Mouse (Mus musculus) stomach, embryonic 14.5 days (tissue): Measurements from ENCODE around the gene Cfi. TPM values are rescaled to one million over a fixed set of nuclear protein-coding genes. Genes with fewer than 3 reads are reported as not detected.

Source experiments
- ATAC-seq: fragments of 200-750 bp; cut with Nextera tagmentation; 2 replicates; pipeline ENCODE4 v1.8.0; 2017; ENCODE audit warnings: low read depth, moderate TSS enrichment; ENCODE audit not compliant: insufficient number of reproducible peaks, insufficient read depth, low FRiP score
- H3K27ac ChIP-seq: fragments of 300-500 bp; sonication (generic); 2 replicates; pipeline ENCODE4 v1.5.1; 2014; ENCODE audit warnings: mild to moderate bottlenecking, low read length, moderate library complexity, mixed read lengths
- H3K27me3 ChIP-seq: fragments of 300-500 bp; sonication (generic); 2 replicates; pipeline ENCODE4 v1.6.1; 2014; ENCODE audit warnings: low read length, control low read depth, mixed read lengths; ENCODE audit not compliant: control insufficient read depth, insufficient read depth
- H3K36me3 ChIP-seq: fragments of 300-500 bp; sonication (generic); 2 replicates; pipeline ENCODE4 v1.6.1; 2014; ENCODE audit warnings: mild to moderate bottlenecking, control low read depth, low read length, moderate library complexity, mixed read lengths; ENCODE audit not compliant: control insufficient read depth, insufficient read depth
- H3K4me1 ChIP-seq: fragments of 300-500 bp; sonication (generic); 2 replicates; pipeline ENCODE4 v1.6.1; 2014; ENCODE audit warnings: low read length, control low read depth, mixed read lengths; ENCODE audit not compliant: control insufficient read depth, insufficient read depth
- H3K4me2 ChIP-seq: fragments of 300-500 bp; sonication (generic); replicated peaks from 2 replicates; pipeline ENCODE4 v1.6.1; 2014; ENCODE audit warnings: low read depth, low read length, control low read depth
- H3K4me3 ChIP-seq: fragments of 300-500 bp; sonication (generic); 2 replicates; pipeline ENCODE4 v1.5.1; 2014; ENCODE audit warnings: low read depth, low read length, control low read depth
- H3K9ac ChIP-seq: fragments of 300-500 bp; sonication (generic); replicated peaks from 2 replicates; pipeline ENCODE4 v1.6.1; 2014; ENCODE audit warnings: low read depth, mild to moderate bottlenecking, control low read depth, low read length, moderate library complexity, mixed read lengths
- H3K9me3 ChIP-seq: fragments of 300-500 bp; sonication (generic); 2 replicates; pipeline ENCODE4 v1.6.1; 2016; ENCODE audit warnings: low read depth, low read length, control low read depth; ENCODE audit not compliant: control insufficient read depth
- WGBS: fragments of 180-500 bp; shearing (Covaris S2); extraction: QIAGEN DNeasy Blood & Tissue Kit; methylation state at CpG from one replicate; pipeline ENCODE4 v1.1.7; 2014; 5-methylcytosine and 5-hydroxymethylcytosine counted together
- polyA plus RNA-seq: library from polyadenylated mRNA; unstranded; fragments of >200 nt; fragmentation: Nextera tagmentation; extraction: Ambion mirVana; gene quantifications from 2 replicates; pipeline ENCODE4 v1.2.1, GENCODE M21; 2014

Gene Cfi
- polyA plus RNA-seq, 1 experiment from 2014 or later, result 67.4 TPM

DNA sequence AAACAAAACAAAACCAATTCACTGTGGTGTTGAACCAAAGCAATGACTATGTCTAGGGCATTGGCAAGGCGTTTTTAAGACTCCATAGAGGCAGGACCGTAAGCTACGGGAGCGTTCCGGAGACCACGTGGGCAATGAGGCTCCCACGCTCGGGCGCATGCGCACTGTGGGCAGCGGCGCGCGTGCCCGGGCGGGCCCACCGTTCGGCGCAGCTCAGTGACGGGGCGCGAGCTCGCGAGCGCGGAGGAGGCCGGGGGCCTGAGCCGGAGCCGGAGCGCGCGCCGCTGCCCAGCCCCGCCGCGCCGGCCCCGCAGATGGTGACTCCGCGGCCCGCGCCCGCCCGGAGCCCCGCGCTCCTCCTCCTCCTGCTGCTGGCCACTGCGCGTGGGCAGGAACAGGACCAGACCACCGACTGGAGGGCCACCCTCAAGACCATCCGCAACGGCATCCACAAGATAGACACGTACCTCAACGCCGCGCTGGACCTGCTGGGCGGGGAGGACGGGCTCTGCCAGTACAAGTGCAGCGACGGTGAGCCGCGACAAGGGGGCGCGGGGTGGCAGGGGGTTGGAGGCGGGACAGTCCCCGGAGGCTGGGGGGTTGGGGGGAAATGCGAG is 42.8 kb downstream of the Cfi start, which contains the start of gene Pla2g12a:
Pla2g12a (plus strand) TSS at position 202 of the 617 bp plus-strand sequence.
- under 1% methylated on average over 52 of the region's 66 CpGs for WGBS
- ATAC-seq, result peak; percentile 90
- Histone ChIP-seq H3K9me3 (no peaks in the 10 kb centered on the region), H3K4me1 (no peaks in the 10 kb centered on the region), H3K4me3 (peak within 1 kb of the TSS; percentile 56), H3K9ac (peak within 1 kb of the TSS; percentile 53; the same call in 1 of the 2 replicates), H3K27ac (peak within 1 kb of the TSS; percentile 56; the same call in 1 of the 2 replicates), H3K36me3 (no peaks in the 10 kb centered on the region), H3K4me2 (peak within 1 kb of the TSS; percentile 84), H3K27me3 (no peaks in the 10 kb centered on the region)

DNA sequence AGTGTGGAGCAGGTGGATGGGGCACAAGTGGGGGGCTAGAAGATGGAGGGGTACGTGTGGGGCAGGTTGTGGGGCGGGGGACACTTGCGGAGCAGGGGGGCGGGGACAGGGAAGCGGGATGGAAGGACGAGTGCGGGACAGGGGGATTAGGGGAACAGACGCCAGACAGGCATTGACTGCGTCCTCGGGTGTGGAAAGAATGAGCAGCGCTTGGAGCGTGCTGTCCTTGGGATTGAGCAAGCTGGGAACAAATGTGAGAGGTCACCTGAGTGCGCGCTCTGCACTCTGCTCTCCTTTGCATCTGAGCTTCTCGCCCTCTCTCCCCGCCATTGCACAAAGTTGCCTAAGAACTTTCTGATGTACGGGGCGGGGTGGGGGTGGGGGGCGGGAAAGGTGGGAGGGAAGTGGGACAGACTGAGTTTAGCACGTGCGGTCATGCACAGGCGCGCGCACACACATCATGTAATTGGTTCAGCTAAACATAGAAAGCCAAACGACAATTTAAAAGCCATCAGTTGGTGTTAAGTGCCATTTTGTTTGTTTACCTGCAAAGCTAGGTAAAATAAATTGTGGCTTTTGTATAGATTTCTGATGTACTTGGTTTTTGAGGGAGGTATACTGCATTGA is 43.6 kb downstream of the Cfi start:
- Histone ChIP-seq H3K27ac (peak overlapping the region; percentile 56; the same call in 1 of the 2 replicates), H3K9me3 (no peaks in the 10 kb centered on the region), H3K4me1 (no peaks in the 10 kb centered on the region), H3K4me3 (peak overlapping the region; percentile 56), H3K4me2 (peak overlapping the region; percentile 84), H3K9ac (peak overlapping the region; percentile 53; the same call in 1 of the 2 replicates), H3K27me3 (no peaks in the 10 kb centered on the region), H3K36me3 (no peaks in the 10 kb centered on the region)
- peak; percentile 38 for ATAC-seq
- under 1% methylated on average over 24 of the region's 25 CpGs for WGBS

- H3K9ac ChIP-seq, result no peak overlapping the region
- no peaks in the 10 kb centered on the region for H3K9me3 ChIP-seq
- peak overlapping the region; percentile 56; the same call in 1 of the 2 replicates for H3K4me3 ChIP-seq
- 67% methylated on average over 2 of the region's 2 CpGs for WGBS
- no peak for ATAC-seq
- H3K4me1 ChIP-seq, result no peaks in the 10 kb centered on the region
- H3K4me2 ChIP-seq, result peak overlapping the region; percentile 84
- H3K36me3 ChIP-seq, result no peaks in the 10 kb centered on the region
- no peak overlapping the region for H3K27ac ChIP-seq
- no peaks in the 10 kb centered on the region for H3K27me3 ChIP-seq
These were observed 44.2 kb downstream of the Cfi start for GRCm38 (mm10) chr3:129879913-129880312.

DNA sequence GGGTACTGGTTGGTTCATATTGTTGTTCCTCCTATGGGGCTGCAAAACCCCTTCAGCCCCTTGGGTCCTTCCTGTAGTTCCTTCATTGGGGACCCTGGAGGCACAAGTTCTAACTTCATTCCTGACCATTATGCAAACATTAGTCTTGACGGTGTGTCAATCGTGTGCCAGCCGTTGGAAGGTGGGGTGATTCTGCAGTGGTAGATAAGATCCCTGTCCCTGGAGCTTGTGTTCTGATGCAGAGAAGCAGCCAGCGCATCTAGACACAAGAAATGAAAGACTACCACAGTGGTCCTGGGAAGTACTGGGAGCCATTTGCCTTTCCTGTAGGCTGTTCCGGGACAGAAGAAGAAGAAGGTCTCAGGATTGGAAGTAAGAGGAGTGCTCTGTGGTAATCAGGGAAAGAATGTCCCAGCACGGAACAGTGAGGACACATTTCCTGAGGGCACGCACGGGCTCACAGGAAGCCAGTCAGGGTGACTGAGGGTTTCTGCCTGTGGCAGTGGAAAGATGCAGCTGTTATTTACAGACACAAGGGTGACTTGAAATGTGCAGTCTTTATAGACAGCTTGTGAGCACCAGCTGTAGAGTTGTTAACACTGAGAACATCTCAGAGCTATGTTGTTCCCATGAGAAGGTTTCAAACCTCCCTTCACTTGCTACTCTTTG is 45.4 kb downstream of the Cfi start:
- Histone ChIP-seq H3K4me2 (no peak overlapping the region), H3K4me3 (no peak overlapping the region)
- WGBS, result 74% methylated on average over 8 of the region's 8 CpGs

GRCm38 (mm10) chr3:129885577-129885976 is 49.9 kb downstream of the Cfi start:
- ATAC-seq, result no peak
- H3K4me1 ChIP-seq, result no peaks in the 10 kb centered on the region
- H3K4me2 ChIP-seq, result no peak overlapping the region
- 70% methylated on average over 9 of the region's 9 CpGs for WGBS
- no peaks in the 10 kb centered on the region for H3K27me3 ChIP-seq
- H3K4me3 ChIP-seq, result no peak overlapping the region
- no peaks in the 10 kb centered on the region for H3K9me3 ChIP-seq
- no peak overlapping the region for H3K9ac ChIP-seq
- H3K36me3 ChIP-seq, result no peaks in the 10 kb centered on the region
- no peak overlapping the region for H3K27ac ChIP-seq

More for the DNA sequence above, 45.4 kb downstream of the Cfi start:
- Histone ChIP-seq H3K27me3 (no peaks in the 10 kb centered on the region), H3K4me1 (no peaks in the 10 kb centered on the region), H3K9ac (no peak overlapping the region), H3K9me3 (no peaks in the 10 kb centered on the region), H3K36me3 (no peaks in the 10 kb centered on the region), H3K27ac (no peak overlapping the region)
- ATAC-seq, result no peak

DNA sequence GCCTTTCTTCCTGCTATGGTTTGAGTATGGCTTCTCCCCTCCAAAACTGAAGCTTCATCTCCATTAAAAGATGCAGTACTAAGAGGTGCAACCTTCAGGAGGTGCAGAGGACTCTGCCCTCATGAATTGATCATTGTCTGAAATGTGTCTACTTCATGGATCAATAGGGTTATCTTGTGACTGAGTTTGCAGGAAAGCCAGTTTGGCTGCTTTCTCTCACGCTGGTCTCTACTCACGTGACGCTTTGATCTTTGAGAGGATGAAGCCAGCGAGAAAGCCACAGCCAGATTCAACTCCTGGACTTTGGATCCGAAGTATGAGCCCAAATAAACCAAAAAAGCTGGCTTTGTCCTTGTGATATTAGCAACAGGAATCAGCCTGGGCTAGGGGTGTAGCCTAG is 50.7 kb downstream of the Cfi start:
- H3K9ac ChIP-seq, result no peak overlapping the region
- H3K36me3 ChIP-seq, result no peaks in the 10 kb centered on the region
- no peak overlapping the region for H3K4me3 ChIP-seq
- H3K4me1 ChIP-seq, result no peaks in the 10 kb centered on the region
- no peaks in the 10 kb centered on the region for H3K9me3 ChIP-seq
- WGBS, result 69% methylated on average over 5 of the region's 5 CpGs
- no peak overlapping the region for H3K4me2 ChIP-seq
- no peaks in the 10 kb centered on the region for H3K27me3 ChIP-seq
- H3K27ac ChIP-seq, result no peak overlapping the region
- peak; percentile 40 for ATAC-seq

DNA sequence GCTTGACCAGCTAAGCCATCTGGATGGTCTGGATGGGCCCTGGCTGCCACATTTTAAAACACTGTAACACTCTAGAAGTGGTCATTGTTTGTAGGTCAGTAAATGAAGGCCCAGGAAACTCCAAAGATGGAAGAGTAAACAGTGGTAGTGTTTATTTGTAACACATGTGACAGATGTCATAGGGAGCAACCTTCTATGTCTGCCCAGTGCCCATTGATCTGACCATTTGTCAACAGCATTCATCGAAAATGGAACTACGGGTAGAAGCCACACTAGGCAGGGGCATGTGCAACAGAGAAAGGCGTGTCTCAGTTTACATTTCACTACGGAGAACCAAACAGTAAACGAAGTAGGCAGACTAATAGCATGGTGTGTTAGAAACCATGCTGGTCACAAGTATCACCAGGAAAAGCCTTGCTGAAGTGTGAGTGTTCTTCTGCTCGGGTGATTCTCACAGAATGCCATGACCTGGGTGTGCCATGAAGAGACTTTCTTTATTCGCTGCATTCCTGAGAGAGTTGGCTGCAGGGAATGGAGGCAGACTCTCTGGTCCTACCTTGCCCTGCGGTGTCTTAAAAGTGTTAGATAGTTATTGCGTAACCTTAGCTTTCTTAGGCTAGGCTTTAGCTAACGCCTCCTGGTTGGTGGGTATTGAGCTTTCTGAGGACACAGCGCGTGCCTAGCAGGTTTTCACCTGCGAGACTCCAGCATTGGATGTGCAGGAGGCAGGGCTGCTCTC is 52.3 kb downstream of the Cfi start:
- WGBS, result 66% methylated on average over 13 of the region's 13 CpGs
- 0 out of 2 replicates have a peak, but pooled peaks have one; percentile 23 for ATAC-seq
- Histone ChIP-seq H3K4me2 (no peak overlapping the region), H3K4me3 (no peak overlapping the region), H3K27me3 (no peaks in the 10 kb centered on the region), H3K36me3 (no peaks in the 10 kb centered on the region), H3K9me3 (no peaks in the 10 kb centered on the region), H3K27ac (no peak overlapping the region), H3K4me1 (no peaks in the 10 kb centered on the region), H3K9ac (no peak overlapping the region)

DNA sequence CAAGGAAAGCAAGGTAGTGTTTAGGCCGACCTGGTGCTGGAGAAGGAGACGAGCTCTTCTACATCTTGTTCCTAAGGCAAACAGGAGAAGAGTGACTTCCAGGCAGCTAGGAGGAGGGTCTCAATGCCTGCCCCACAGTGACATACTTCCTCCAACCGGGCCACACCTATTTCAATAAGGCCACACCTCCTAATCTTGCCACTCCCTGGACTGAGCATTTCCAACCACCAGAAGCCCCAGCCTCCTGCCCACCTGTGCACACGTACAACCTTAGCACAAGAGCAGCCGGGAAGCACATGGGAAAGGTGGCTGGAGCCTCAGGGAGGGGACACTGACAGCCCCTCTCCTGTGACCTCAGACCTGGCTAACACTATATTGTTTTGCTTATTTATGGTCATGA is 56.3 kb downstream of the Cfi start:
- WGBS, result 76% methylated on average over 5 of the region's 5 CpGs
- Histone ChIP-seq H3K9ac (no peak overlapping the region), H3K27ac (no peak overlapping the region), H3K4me1 (no peaks in the 10 kb centered on the region), H3K4me2 (no peak overlapping the region), H3K27me3 (no peaks in the 10 kb centered on the region), H3K36me3 (no peaks in the 10 kb centered on the region; the same call in 1 of the 2 replicates), H3K4me3 (no peak overlapping the region), H3K9me3 (no peaks in the 10 kb centered on the region)
- ATAC-seq, result peak; percentile 72; the same call in 1 of the 2 replicates
